Mouse (Mus musculus) lung, postnatal 14 days (tissue): Measurements from ENCODE around the gene Il17rd.

Experiments used
- DNase-seq: peaks from one replicate; pipeline ENCODE4 v3.0.0; 2021

The Il17rd gene

DNA sequence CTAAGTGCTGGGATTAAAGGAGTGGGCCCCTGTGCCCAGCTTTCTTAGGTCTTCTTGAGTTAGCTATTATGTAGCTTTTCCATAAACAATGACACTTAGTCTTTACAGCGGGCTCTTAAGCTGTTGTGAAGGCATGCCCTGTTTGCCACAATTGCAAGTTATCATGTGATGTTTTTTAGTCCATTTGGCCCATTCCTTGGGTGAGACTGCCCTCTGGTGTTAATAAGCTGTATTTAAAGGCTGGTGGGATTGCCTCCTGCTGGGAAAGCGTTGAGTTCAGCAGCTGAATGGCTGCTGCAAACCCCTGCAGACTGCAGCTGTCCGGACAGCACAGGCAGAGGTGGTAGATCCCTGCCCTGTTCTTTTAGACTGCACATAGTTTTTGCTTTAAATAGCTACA, 58.0 kb downstream of the Il17rd start:
- peak; percentile 74 for DNase-seq

DNA sequence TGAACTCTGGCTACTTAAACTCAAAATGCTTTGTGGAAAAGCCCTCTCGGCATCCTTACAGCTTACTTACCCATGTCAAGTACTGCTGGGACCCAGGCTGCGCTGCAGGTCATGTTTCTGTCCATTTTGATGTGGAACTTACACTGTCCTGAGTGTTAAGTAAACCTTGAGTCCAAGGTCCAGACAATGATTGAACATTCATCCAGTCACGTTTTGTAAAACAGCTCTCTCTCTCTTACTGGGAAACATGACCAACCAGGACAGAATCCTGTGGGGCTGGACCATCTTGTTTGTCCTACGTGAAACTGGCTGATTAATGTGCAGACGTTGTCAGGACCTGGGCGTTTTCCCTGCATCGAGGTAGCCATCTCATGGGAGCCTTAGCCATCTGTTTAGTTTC, 63.0 kb downstream of the Il17rd start:
- DNase-seq: no peak

DNA sequence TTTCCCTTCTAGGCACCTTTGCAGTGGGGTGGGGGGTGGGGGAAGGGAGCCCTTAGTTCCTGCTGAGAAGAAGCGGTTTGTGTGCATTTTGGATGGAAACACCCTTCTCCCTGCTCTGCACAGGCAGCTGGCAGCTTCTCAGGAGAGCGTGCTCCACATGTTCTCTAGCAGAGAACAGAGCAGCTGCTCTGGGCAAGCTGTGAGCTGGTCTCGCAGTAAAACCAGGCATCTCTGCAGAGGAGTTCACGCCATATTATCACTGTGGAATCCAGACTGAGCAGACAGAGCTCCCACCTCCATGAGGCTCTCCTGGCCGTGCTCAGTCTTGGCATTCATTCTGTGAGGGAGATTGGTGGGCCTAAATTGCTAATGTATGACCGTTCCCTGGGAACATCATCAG, 64.0 kb downstream of the Il17rd start:
- no peak for DNase-seq

DNA sequence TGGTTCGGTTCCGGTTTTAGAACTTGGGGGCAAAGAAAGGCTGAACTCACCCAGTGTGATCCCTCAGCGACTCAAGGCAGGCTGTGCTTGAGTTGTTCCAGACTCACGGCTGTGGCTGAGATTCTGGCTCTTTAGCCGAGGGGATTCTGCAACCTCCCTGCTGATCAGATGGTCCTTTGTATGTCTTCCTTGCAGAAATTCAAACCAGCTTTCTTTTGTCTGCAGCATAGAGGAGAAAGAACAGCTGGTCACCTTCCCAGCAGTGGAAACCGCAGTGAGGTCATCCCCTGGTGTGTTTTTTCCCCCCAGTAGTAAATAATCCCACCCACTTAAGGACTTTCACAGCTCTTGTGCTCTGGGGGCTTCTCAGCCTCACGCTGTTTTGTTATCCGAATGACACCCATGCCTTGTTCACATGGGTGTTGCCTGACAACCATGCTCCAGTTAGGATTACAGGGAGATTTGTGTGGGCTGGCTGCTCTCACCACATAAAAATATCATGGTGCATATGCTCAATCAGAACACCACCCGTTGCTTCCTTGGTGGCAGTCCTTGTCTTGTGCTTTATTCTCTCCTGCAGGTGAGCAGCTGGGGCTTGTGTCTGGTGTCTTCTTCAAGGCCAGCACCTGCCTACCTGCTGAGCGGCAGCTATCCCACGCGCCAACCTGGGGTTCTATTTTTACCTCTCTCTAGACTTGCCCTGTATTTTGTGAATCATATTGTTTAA, 67.2 kb downstream of the Il17rd start:
- DNase-seq: no peak

DNA sequence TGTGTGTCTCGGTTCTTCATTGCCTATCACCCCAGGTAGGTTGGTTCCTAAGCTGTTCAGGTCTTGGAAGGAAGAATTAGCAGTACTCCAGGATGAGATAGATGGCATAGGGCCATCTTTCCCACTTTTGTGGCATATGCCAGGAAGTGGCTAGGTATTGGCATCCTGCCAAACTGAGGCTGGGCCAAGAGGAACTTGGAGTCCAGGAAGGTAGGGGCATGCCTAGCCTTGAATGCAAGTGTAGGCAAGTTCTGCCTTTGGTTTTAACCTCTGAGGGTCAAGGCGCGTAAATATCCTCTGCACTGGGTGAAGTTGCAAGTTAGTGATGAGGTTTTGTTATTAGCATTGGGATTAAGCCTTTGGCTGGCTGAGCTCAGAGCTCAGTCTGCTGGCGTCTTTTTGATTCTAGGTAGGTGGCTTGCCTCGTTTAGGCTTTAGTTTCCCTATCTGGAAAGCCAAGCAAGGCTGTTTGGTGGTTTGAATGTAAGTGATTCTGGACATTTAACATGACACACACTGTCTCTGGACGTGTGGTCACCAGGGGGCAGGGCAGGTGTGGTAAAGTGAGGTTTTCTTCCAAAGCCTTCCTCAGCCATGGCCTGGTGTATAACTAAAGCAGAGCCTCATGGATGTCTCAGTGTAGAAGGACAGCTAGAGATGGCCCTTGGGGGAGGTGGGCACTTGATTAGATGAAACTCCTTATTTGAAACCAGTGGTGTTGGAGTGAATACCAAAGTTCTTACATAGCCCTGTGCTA, 70.2 kb downstream of the Il17rd start:
- peak; percentile 44 for DNase-seq

DNA sequence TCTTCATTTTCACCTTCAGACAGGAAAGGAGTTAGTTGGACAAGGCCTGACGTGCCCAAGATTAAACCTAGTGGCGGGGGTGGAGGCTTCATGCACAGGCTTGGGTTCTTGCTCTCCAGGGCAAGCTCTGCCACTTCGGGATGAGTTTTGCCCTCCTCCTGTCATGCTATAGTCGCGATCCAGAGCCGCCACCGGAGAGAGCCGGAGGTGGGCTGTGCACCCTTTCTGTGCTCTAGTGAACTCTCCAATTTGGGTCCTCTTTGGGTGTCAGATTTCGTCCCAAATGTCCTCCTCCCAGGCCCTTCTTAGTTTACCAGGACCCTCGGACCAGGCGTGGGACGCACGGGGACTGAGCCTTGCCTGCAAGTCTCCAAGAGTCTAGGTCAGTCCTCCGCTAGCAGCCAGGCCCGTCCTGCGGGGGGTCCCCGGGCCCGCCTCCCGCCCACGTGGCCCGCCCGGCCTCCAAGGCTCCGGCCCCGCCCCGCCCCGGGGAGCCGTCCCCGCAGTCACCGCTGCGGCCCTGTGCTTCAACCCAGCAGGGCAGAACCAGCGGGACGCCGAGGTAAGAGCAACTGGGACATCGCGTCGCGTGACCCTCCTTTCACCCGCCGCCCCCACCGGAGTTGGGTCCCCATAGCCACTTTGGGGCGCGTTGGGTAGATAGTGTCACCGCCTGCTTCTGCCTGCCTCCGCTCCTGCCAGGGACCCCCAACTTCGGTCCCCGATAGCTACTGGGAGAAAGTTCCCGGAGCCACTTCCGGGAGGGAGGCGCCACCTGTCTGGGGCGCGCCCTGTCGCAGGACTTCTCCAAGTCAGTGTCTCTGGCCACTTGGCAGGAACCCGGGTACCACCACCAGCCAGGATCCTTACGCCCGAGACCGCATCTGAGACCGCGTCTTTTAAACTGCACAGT, 75.9 kb downstream of the Il17rd start, which contains the start of gene Arhgef3:
Gene Arhgef3, plus strand, starts transcription at position 538 of the 913 bp plus-strand sequence.
- peak; percentile 65 for DNase-seq

DNA sequence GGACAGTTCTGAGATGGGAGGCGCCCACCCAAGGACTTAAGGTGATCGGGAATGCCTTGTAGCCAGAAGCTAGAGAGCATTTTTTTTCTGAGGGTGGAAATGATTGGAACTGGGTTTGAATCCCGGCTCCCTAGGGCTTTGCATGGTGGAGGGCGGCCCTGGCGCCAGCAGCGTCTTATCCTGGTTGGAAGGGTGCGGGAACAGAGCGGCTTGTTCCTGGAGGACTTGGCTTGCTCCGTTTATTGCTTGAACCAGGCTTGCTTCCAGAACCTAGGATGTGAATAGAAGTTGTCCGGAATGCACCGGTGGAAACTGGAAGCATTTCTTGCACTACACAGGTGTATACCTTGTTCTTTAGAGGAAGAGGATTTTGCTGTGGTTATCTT, 76.5 kb downstream of the Il17rd start:
- peak; percentile 10 for DNase-seq

DNA sequence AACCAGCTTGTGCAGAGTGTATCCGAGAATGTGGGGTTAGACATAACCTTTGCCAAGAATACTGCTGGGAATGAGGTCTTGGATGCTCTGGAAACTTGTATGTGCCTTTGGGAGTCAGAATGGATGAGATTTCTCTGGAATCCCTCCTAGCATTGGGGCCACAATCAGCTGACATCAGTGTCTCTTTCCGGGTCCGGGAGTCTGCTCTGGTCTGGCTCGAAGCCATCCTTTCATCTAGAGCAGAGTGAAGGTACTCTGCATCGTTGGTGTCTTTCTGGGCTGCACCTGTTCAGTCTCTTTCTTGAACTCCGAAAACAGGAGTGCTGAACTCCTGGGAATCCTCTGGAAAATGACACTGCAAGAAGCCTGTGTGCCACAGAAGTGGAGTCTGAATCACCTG, 77.2 kb downstream of the Il17rd start:
- no peak for DNase-seq

DNA sequence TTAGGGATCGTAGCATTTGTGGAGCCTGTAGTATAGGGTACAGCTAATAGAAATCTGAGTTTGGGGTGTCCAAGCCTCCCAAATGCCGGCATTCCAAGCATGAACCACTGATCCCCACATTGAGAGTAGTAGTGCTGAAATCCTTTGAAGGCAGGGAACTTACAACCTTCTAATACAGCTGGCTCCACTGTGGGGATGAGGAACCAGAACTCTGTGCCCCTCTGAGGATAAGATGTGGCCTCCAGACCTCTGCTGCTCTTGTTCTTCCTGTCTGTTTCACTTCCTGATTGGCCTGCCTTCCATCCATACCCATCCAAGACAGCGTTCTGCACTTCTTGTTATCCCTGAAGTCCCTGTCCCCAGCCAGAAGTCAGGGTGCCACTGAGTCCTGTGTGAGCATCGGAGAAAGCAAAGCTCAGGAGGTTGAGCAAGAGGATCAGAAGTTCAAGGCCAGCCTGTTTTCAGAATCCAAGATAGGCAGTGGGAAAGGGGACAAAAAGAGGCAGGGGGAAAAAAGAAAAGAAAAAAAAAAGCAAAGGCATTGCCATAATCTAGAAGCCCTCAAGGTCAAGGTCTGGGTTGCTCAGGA, 77.9 kb downstream of the Il17rd start:
- no peak for DNase-seq

DNA sequence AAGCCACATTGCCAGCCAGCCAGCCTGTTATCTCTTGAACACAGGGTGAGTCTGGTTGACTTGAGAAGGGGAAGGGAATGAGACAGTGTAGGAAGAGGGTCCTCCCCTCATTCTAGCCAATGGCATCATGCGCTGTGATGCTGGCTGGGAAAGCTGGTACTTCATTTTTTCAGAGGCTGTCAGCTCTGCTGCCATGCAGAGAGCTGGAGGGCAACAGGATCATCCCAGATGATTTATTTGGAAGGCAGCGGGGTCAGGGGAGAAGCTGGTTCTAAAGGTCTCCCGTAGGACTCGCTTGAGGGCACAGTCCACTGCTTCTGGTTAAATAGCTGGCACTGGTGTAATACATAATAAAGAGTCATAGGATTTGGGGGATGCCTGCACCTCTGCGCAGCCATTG, 79.8 kb downstream of the Il17rd start:
- DNase-seq: no peak

DNA sequence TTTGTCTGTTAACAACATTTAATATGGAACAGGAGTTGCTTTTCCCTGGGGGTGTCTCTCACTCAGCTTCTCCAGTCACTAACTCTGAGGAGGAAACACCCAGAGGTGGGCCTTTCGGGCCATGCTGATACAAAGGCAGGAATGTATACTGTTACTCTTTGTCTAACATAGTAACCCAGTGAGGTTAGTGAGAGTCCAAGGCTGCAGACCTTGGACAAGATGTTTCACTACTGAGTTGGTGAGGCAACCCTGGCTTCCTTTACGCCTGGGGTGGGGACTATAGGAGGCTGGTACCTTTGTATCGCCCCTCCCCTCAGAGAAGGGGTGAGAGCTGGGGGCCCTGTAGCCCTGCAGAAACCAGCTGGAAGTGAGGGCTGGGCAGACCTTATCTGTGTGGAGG, 83.9 kb downstream of the Il17rd start:
- DNase-seq: no peak

DNA sequence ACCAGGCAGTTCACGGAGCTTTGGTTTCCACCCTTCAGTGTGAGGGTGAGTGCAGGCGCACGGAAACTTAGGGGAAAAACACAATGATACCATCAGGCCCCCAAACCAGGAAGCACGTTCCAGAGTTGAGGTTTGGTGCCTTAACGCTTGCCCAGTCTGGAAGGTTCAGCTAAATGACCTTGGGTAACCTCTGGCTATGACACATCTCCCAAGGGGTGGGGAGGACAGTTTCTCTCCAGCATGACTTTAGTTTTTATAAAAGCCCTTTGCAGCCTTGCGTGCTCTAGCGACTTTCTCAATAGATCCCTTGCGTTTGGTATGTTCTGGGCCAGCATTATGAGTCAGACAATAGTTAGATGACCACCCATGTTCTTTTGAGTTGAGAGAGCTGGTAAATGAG, 84.8 kb downstream of the Il17rd start:
- peak; percentile 14 for DNase-seq

DNA sequence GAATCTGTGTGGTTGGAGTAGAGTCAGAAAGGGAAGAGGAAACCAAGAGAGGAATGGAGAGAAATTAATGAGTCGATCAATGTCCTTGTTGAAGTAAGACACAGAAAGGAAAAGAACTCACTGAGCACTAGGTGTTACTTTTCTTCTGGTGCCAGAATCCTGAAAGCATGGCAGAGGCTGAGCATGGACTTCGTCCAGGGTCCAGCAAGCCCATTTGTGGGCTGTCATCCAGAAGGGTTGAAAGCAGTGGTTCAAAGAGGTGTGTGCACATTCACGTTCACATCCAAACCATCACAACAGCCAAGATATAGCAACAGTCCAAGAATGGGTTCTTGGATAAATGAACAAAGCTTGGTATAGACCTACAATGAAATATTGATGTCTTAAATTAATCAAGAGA, 91.3 kb downstream of the Il17rd start:
- no peak for DNase-seq

DNA sequence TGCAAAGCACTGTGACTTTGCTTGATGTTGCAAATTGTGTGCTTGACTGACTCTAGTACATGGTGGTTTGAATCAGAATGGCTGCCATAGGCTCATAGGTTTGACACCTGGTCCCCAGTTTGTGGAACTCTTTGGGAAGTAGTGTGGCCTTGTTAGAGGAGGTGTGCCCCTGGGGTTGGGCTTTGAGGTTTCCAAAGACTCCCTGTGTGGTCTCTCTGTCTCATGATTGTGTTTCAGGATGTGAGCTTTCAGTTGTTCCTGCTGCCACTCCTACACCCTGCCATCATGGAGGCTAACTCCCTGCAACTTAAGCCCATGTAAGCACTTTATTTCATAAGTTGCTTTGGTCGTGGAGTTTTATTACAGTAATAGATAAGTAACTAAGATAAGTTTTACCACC, 91.9 kb downstream of the Il17rd start:
- no peak for DNase-seq

DNA sequence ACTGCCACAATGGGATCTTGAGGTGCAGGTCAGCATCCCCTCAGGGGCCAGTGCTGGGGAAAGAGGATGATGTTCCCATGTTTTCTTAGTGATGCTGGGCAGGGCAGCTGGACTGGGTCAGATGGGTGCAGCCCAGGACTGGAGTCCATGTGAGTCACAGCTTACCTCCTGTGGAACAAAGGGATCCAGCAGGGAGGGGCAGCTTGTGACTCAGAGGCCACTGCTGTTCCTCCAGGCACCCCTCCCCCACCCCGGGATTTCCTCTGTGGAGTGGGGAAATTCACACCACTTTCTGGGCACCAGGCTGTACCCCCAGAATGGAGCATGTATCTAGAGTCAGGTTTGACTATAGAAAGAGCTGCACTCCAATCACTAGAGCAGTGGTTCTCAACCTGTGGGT, 92.8 kb downstream of the Il17rd start:
- peak; percentile 7 for DNase-seq

DNA sequence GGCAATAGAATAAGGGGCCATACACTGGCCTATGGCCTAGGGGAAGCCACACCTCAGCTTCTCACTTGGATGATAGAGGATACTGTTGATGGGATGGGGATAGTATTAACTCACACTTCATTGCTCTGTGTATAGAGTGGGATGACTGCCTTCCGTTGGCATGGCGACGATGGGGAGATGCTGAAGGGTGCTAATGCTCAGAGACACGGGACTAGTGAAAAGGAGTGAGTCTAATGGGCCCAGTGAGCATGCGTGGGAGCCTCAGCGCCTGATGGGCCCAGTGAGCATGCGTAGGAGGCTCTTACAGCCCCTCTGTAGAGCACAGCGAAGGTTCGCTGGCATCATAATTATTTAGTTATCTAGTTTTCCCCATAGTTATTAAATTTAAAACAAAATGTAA, 100.2 kb downstream of the Il17rd start:
- no peak for DNase-seq

DNA sequence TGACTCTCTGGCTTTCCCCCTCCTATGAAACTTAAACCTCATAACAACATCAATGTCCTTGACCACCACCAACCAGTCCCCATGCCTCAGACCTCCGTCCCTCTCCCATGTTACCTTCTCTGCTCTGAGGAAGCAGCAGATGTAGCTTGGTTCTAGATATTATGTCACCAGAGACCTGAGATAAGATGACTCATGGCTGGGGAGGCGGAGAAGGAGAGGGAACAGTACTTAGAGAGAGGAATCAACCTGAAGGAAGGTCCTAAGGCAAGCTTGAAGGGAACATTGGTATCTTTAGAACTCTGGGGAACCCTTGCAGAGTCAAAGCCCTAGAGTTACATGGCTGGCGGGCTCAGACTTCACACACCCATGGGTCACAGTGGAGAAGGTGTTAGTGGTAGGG, 101.2 kb downstream of the Il17rd start:
- DNase-seq: no peak

DNA sequence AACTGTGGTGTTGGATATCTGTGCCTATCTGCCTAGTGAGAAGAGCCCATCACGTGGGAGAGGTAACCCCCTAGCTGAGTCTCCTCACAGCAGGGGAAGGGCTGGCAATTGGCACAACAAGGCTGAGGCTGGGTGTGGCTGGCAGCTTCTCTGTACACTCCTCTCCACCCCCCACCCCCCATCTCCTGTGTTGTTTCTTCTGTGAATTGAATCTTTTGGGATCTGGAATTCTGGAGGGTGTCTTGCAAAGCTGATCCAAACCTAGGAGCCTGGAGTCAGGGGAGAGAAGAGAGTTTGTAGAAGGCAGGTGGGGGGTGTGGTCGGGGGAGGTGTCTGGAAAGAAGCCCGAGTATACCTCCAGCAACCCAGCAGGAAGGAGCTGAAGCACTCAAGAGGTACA, 102.7 kb downstream of the Il17rd start:
- no peak for DNase-seq

DNA sequence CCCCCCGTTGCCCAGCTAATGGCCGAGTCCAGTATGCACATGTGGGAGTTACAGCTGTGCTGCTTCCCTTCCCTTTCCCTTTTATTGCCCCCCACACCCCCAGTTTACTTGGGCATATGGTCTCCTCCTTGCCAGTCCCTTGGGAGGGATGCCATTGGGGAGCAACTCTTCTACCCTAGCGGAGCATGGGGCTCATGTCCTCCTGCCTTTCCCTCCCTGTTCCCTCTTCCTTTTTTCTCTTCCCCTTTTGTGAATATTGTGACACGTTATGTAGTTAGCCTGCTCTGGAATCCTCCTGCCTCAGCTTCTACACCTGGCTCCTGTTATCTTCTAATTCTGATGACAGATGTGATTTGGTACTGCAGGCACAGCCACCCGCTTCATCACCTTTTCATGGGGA, 103.9 kb downstream of the Il17rd start:
- no peak for DNase-seq

DNA sequence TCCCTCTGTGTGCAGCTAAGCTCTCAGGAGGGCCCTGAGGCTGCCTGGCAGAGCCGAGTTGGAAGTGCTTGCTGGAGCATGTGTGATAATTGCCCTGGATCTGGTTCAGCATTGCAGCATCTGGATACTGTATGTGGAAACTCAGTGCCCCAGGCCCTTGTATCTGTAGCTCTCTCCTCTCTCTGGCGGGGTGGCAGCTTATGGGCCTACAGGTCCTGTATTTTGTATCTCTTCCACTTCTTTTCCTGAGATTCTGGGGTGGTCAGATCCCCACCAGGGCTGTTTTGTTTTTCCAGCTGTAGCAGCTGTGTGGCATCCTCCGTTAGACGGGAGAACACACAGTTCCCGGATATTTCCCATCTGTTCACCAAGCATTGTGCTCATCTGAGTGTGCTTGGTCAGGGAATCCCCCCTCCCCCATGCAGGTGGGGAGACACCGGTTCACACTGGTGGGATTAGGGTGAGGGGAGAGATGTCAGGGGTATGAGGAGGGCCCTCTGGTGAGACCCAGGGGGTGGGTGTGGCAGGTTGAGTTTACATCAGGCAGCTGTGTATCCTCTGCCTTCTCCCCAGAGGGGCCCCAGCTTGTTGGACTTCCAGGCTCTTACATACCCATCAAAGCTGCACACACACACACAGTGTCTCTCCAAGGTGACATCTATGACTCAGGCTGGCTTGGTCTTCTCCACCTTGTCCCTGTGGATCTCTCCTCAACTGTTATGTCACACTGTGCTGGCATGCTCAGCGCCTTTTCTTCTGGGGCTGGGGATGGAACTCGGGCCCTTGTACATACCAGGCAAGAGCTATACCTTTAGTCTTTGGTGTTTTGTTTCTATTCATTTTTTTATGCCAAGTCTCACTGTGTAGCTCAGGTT, 106.7 kb downstream of the Il17rd start:
- DNase-seq: peak; percentile 17

DNA sequence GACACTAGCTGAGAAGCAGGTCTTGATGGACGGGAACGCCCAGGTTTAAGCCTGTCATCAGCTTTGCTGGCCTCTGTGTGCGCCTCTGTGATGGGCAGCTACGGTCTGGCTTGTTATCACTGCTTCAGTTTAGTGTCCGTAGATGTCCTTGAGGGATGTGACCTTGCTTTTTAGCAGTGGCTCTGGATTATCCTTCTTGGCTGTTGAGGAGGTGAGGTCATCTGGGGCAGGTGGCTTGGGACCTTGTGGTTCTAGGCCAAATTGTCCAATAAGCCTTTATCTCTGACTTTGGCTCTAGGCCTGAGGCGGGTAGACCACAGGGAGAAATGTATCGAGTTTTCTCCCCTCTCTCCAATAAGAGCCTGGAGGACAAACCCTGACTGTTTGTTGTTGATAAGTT, 109.0 kb downstream of the Il17rd start:
- DNase-seq: no peak

DNA sequence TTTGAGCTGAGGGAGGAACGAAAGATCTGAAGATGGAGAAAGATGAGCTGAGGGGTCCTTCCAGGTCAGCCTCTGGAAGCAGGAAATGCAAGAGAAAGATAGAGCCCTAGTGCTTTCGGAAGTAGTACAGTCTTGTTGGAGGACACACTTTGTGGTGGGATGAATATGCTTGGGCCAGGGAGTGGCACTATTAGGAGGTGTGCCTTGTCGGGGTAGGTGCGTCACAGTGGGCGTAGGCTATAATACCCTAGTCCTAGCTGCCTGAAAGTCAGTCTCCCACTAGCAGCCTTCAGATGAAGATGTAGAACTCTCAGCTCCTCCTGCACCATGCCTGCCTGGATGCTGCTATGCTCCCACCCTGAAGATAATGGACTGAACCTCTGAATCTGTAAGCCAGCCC, 110.7 kb downstream of the Il17rd start:
- DNase-seq: no peak
